Mouse (Mus musculus) left cerebral cortex, postnatal 14 days (tissue): Measurements from ENCODE around the gene Cactin. TPM values are rescaled to one million over a fixed set of nuclear protein-coding genes. Genes with fewer than 3 reads are reported as not detected.

ENCODE experiments used
- DNase-seq, 2 experiments: peaks; one replicate each; pipeline ENCODE4 v3.0.0; 2021 to 2022; ENCODE audit warnings: low spot score in 2 of 2, mixed read lengths in 1 of 2
- intact Hi-C: fragments of 180-260 bp; cut with DNase I; formaldehyde crosslinking; loops from one replicate; pipeline ENCODE4 v1.15.1; 2025
- total RNA-seq, 2 experiments: library from RNA; stranded (reverse); gene quantifications; 2 replicates each; pipeline ENCODE4 v1.2.3; 2021

The Cactin gene
- total RNA-seq, 2 experiments from 2014 or later = 25.1 to 27.2 TPM

DNA sequence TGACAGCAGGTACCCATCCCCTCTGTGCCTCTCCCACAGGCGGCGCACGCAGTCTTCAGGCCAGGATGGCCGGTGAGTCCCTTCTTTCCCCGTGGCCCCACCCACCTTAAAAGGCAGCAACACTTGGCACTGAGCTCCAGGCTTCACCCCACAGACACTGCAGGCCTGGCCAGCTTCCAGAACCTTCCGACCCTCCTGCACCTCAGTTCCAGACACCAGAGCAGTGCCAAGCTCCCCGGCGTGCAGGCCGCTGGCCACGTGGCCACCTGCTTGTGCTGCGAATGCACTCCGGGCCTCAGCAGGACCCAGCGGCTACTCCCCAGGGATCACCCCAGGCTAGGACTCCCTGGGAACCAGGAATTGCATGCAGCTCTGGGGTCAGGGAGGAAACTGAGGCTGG is 7.3 kb upstream of the Cactin start:
- intact Hi-C loops = no loop called here
- DNase-seq = no peak

DNA sequence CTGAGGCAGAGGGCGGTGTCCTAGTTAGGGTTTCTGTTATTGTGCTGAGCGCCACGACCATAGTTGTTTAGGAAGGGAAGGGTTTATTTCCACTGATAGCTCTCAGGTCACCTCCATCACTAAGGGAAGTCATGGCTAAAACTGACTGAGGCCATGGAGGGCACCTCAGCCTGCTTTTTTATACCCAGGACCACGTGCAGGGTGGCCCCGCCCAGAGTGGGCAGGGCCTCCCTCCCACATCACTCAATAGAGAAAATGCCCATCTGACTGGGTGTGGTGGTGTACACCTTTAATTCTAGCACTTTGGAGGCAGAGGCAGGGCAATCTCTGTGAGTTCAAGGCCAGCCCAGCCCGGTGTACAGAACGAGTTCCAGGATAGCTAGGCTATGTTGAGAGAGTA is 6.7 kb upstream of the Cactin start:
- intact Hi-C loops = no loop called here
- DNase-seq = no peak

DNA sequence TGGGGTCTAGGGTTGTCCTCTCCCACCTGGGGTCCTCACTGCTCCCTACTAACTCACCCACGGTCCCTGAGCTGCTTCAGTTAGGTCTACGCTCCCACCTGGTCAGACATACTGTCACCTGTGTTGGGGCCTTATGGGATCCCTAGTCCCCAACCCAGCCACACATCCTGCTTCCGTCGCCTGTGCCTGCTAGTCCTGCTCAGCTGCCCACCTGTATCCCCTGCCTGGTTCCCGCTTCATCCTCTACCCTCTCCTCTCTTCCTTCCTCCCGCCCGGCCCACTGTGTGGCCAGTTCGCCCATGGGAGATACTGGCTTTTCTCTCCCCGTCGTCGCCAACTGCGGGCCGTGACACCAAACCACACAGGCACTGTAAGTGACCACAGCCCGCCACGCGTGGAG is 5.3 kb upstream of the Cactin start:
- intact Hi-C loops = no loop called here
- no peak for DNase-seq

DNA sequence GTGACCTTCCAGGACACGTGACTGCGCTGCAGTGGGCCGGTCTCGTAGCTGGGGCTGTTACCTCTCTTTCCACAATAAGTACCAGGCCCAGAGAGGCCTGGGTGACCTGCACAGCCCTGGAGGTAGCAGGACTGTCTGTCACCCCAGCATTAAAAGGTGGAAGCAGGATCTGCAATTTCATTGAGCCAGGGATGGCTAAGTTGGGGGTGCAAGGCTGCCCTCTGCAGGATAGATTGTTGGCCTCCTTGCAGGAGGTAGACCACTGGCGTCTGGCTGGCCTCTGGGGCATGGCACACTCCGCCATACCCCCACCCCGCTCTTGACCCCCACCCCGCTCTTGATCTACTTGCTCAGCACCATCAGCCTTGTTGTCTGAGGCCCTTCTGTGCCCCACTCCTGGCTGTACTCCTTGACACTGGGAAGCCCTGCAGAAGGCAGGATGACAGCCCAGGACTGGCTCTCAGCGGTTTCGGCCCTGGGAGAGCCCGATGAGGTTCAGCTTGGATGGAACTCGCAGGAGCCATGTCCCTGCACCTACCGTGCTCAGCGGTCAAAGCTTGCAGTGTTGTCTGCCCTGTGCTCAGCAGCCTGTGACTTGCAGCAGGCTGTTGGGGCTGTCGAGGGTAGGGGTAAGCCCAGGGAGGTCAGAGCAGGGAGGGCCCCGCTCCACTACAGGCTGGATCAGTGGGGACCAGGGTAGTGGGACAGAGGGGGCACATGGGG is 4.4 kb upstream of the Cactin start:
- DNase-seq = no peak
- intact Hi-C loops = no loop called here

GRCm38 (mm10) chr10:81317273-81317672 is 3.6 kb upstream of the Cactin start:
- intact Hi-C loops = no loop called here
- DNase-seq = no peak

DNA sequence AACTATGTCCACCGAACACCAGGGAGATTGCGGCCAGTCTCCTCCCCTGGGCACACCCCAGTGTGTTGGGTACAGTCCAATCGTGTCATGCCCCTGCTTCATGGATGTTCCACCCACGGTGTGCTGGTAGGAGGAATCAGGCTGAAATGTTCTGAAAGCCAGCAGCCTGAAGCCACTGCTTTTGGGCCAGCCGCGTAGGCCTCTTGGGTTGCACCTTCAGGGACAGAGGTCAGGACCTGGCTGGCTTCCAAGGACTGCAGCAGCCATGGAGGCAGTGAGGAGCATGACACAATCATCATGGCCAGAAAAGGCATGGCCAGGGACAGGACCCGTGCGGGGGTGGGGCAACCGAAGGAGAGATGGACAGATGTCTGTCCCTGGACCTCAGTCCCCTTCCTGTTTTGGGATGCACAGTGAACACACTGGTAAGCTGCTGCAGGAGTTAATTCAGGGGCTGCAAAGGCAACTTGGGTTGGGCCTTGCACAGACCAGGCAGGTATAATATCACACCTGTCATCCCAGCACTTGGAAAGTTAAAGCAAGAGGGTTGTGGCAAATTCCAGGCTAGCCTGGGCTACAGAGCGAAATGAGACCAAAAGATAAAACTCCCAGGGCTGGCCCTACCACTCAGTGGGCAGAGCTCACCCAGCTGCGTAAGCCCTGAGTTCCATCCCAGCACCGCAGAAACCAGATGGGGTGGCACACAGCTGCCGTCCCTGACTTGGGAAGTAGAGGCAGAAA is 2.1 kb upstream of the Cactin start:
- intact Hi-C loops = no loop called here
- DNase-seq = no peak

- no peak for DNase-seq
- intact Hi-C loops = no loop called here
Observed at GRCm38 (mm10) chr10:81319330-81319699, 1.6 kb upstream of the Cactin start.

- no peak for DNase-seq
- intact Hi-C loops = no loop called here
Observed at GRCm38 (mm10) chr10:81319741-81320549, 958 bp upstream of the Cactin start.

- intact Hi-C loops = no loop called here
Observed at GRCm38 (mm10) chr10:81321436-81321835, 533 bp downstream of the Cactin start.

GRCm38 (mm10) chr10:81322444-81322843 is 1.5 kb downstream of the Cactin start:
- no peak for DNase-seq
- intact Hi-C loops = no loop called here

More at GRCm38 (mm10) chr10:81321436-81321835, 533 bp downstream of the Cactin start:
- no peak for DNase-seq

- DNase-seq = no peak
- intact Hi-C loops = no loop called here
Observed at GRCm38 (mm10) chr10:81323141-81323775, 2.4 kb downstream of the Cactin start.

GRCm38 (mm10) chr10:81323791-81324530 is 3.1 kb downstream of the Cactin start:
- intact Hi-C loops = no loop called here
- no peak for DNase-seq

- no peak for DNase-seq
- intact Hi-C loops = no loop called here
Observed at GRCm38 (mm10) chr10:81325176-81325575, 4.3 kb downstream of the Cactin start.

DNA sequence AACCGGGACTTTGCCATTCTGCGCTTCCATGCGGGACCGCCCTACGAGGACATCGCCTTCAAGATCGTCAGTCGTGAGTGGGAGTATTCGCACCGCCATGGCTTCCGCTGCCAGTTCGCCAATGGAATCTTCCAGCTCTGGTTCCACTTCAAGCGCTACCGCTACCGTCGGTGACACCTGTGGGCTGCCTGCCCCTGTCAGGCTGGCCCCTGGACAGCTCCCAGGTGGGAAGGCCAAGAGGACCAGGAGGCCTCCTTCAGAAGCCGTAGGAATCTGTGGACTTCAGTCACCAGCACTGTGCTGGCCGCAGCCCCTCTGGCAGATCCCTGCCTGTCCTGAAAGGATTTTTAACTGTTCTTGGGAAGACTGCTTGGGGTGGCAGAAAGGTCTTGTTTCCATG is 4.9 kb downstream of the Cactin start:
- no peak for DNase-seq
- intact Hi-C loops = no loop called here

GRCm38 (mm10) chr10:81326858-81327257 is 6.0 kb downstream of the Cactin start:
- no peak for DNase-seq
- intact Hi-C loops = no loop called here

- no peak for DNase-seq
- intact Hi-C loops = no loop called here
Observed at GRCm38 (mm10) chr10:81327959-81328358, 7.1 kb downstream of the Cactin start.

- intact Hi-C loops = no loop called here
- no peak for DNase-seq
Observed at GRCm38 (mm10) chr10:81328386-81328785, 7.5 kb downstream of the Cactin start, which contains the start of gene Tbxa2r. Tbxa2r (plus strand) TSS chr10:81328731.

GRCm38 (mm10) chr10:81329194-81329975 is 8.5 kb downstream of the Cactin start:
- no peak for DNase-seq
- intact Hi-C loops = no loop called here
